Mouse (Mus musculus) CD4-positive, CD25-positive, alpha-beta regulatory T cell, adult 2 months (primary cell): ENCODE results near the gene Arhgdib.

Experiments used
- DNase-seq: peaks from one replicate; pipeline ENCODE4 v3.0.0-alpha.2; 2012; ENCODE audit warnings: low read depth, low spot score

Arhgdib gene

GRCm38 (mm10) chr6:136921601-136922000 lies 20.1 kb downstream of the Arhgdib start:
- DNase-seq = no peak

- peak; percentile 84 for DNase-seq
Observed at GRCm38 (mm10) chr6:136920320-136921257, 21.1 kb downstream of the Arhgdib start.

GRCm38 (mm10) chr6:136917885-136918284 lies 23.8 kb downstream of the Arhgdib start:
- no peak for DNase-seq

GRCm38 (mm10) chr6:136915721-136916395 lies 25.8 kb downstream of the Arhgdib start:
- no peak for DNase-seq

- DNase-seq = no peak
Observed at GRCm38 (mm10) chr6:136914234-136914633, 27.5 kb downstream of the Arhgdib start.

GRCm38 (mm10) chr6:136913384-136914126 lies 28.1 kb downstream of the Arhgdib start:
- no peak for DNase-seq

- no peak for DNase-seq
Observed at GRCm38 (mm10) chr6:136912751-136913265, 28.9 kb downstream of the Arhgdib start.

GRCm38 (mm10) chr6:136910247-136910890 lies 31.3 kb downstream of the Arhgdib start:
- DNase-seq = no peak

- no peak for DNase-seq
Observed at GRCm38 (mm10) chr6:136906937-136907293, 34.8 kb downstream of the Arhgdib start.

GRCm38 (mm10) chr6:136906283-136906936 lies 35.3 kb downstream of the Arhgdib start:
- DNase-seq = no peak

- no peak for DNase-seq
Observed at GRCm38 (mm10) chr6:136903885-136904470, 37.7 kb downstream of the Arhgdib start.

GRCm38 (mm10) chr6:136902527-136902926 lies 39.2 kb downstream of the Arhgdib start:
- DNase-seq = peak; percentile 35

GRCm38 (mm10) chr6:136901010-136901409 lies 40.7 kb downstream of the Arhgdib start:
- no peak for DNase-seq

- no peak for DNase-seq
Observed at GRCm38 (mm10) chr6:136900369-136901009, 41.2 kb downstream of the Arhgdib start.

- peak; percentile 40 for DNase-seq
Observed at GRCm38 (mm10) chr6:136898954-136899353, 42.7 kb downstream of the Arhgdib start.

- no peak for DNase-seq
Observed at GRCm38 (mm10) chr6:136898222-136898621, 43.5 kb downstream of the Arhgdib start.

GRCm38 (mm10) chr6:136897789-136898188 lies 43.9 kb downstream of the Arhgdib start:
- DNase-seq = no peak

- DNase-seq = no peak
Observed at GRCm38 (mm10) chr6:136894532-136895339, 47.0 kb downstream of the Arhgdib start.

- DNase-seq = no peak
Observed at GRCm38 (mm10) chr6:136892002-136892401, 49.7 kb downstream of the Arhgdib start.
